10 mouse cellular contexts compared by ENCODE assay signal in genomic region chrX:128576269-128576871, GRCm38 (mm10).
DNase-seq lines count a peak whose midpoint lies in the region; ATAC-seq and TF ChIP-seq lines count a peak whose summit lies in the region.
"Had no signal": no experiment of that assay in that cellular context is flagged by ENCODE, and none has a peak within 500 bp of the region (broad histone marks: within the 10 kb centered on the region; RNA-seq: fewer than 3 reads in every experiment).

No protein-coding gene starts in this region.

- ATAC-seq in kidney, postnatal 0 days (replicated peaks; ENCODE audit: low FRiP score, low read depth): no peak
- no peak; the same call in 1 of the 2 replicates for ATAC-seq in kidney, embryonic 14.5 days (ENCODE audit: low FRiP score, low TSS enrichment)
- ATAC-seq in forebrain, embryonic 11.5 days (replicated peaks; ENCODE audit: low FRiP score): peak; percentile 92
- peak; percentile 94 for ATAC-seq in midbrain, embryonic 15.5 days (replicated peaks)

- no peak overlapping the region for H3K27ac ChIP-seq in kidney, postnatal 0 days
- H3K27ac ChIP-seq in kidney, embryonic 14.5 days (ENCODE audit: low read depth, low read length): no peak overlapping the region
- H3K27ac ChIP-seq in forebrain, embryonic 11.5 days (ENCODE audit: low read depth, low read length): no peak overlapping the region
- peak overlapping the region; percentile 55 for H3K27ac ChIP-seq in midbrain, embryonic 15.5 days
- H3K27ac ChIP-seq: limb, embryonic 13.5 days had no signal

- no peaks in the 10 kb centered on the region for H3K27me3 ChIP-seq in kidney, postnatal 0 days (ENCODE audit: insufficient read depth, low read length)
- no peaks in the 10 kb centered on the region for H3K27me3 ChIP-seq in kidney, embryonic 14.5 days (ENCODE audit: control insufficient read depth, insufficient read depth, low read length)
- no peaks in the 10 kb centered on the region for H3K27me3 ChIP-seq in forebrain, embryonic 11.5 days (ENCODE audit: control insufficient read depth, insufficient read depth, low read length)
- H3K27me3 ChIP-seq in midbrain, embryonic 15.5 days (replicated peaks): no peaks in the 10 kb centered on the region
- H3K27me3 ChIP-seq: limb, embryonic 13.5 days had no signal

- no peak overlapping the region for H3K4me2 ChIP-seq in kidney, postnatal 0 days (ENCODE audit: low read length)
- H3K4me2 ChIP-seq in kidney, embryonic 14.5 days (replicated peaks; ENCODE audit: low read depth, low read length): no peak overlapping the region
- no peak overlapping the region for H3K4me2 ChIP-seq in forebrain, embryonic 11.5 days (ENCODE audit: low read depth, low read length, severe bottlenecking)
- H3K4me2 ChIP-seq in midbrain, embryonic 15.5 days: no peak overlapping the region
- H3K4me2 ChIP-seq: limb, embryonic 13.5 days had no signal

- peak; percentile 68 for DNase-seq in kidney, postnatal 0 days (ENCODE audit: low spot score)
- peak; percentile 5 for DNase-seq in MEL-GATA-1-ER (ENCODE audit: extremely low read depth, low read depth)
- DNase-seq in forebrain, embryonic 11.5 days (ENCODE audit: low spot score): no peak
- no peak for DNase-seq in thymus, postnatal 10 days (ENCODE audit: low spot score in 2 of 2)
- DNase-seq in spleen, adult 12 weeks (ENCODE audit: low spot score): no peak
- DNase-seq in right cerebral cortex, postnatal 25 days: no peak
- DNase-seq: right cerebral cortex, postnatal 4 days had no signal

- H3K9me3 ChIP-seq in kidney, postnatal 0 days (replicated peaks; ENCODE audit: low read length): no peaks in the 10 kb centered on the region
- H3K9me3 ChIP-seq in kidney, embryonic 14.5 days (ENCODE audit: control insufficient read depth, low read length): no peaks in the 10 kb centered on the region
- H3K9me3 ChIP-seq in forebrain, embryonic 11.5 days (ENCODE audit: control insufficient read depth, low read length): no peaks in the 10 kb centered on the region
- no peaks in the 10 kb centered on the region for H3K9me3 ChIP-seq in midbrain, embryonic 15.5 days
- H3K9me3 ChIP-seq: limb, embryonic 13.5 days had no signal

- peak; percentile 64 for TF ChIP-seq CTCF in kidney, postnatal 0 days (IDR thresholded peaks at IDR 0.05; ENCODE audit: low read depth)

- WGBS in kidney, postnatal 0 days: 11% methylated on average over 5 of the region's 5 CpGs
- 20% methylated on average over 5 of the region's 5 CpGs for WGBS in kidney, embryonic 14.5 days
- 8% methylated on average over 5 of the region's 5 CpGs for WGBS in forebrain, embryonic 11.5 days
- WGBS in midbrain, embryonic 15.5 days: 16% methylated on average over 5 of the region's 5 CpGs

- H3K9ac ChIP-seq in kidney, postnatal 0 days (ENCODE audit: low read depth, low read length): no peak overlapping the region
- H3K9ac ChIP-seq in kidney, embryonic 14.5 days (ENCODE audit: low read depth, low read length): no peak overlapping the region
- H3K9ac ChIP-seq in forebrain, embryonic 11.5 days (ENCODE audit: low read length): no peak overlapping the region
- H3K9ac ChIP-seq in midbrain, embryonic 15.5 days: no peak overlapping the region
- H3K9ac ChIP-seq: limb, embryonic 13.5 days had no signal

- no peaks in the 10 kb centered on the region for H3K36me3 ChIP-seq in kidney, postnatal 0 days (ENCODE audit: insufficient read depth, low read length)
- H3K36me3 ChIP-seq in kidney, embryonic 14.5 days (ENCODE audit: control insufficient read depth, insufficient read depth, low read length): no peaks in the 10 kb centered on the region
- no peaks in the 10 kb centered on the region for H3K36me3 ChIP-seq in forebrain, embryonic 11.5 days (ENCODE audit: control insufficient read depth, insufficient read depth, low read length)
- no peaks in the 10 kb centered on the region for H3K36me3 ChIP-seq in midbrain, embryonic 15.5 days (replicated peaks)
- H3K36me3 ChIP-seq: limb, embryonic 13.5 days had no signal

- no peaks in the 10 kb centered on the region for H3K4me1 ChIP-seq in kidney, postnatal 0 days (replicated peaks; ENCODE audit: insufficient read depth, low read length)
- no peaks in the 10 kb centered on the region for H3K4me1 ChIP-seq in kidney, embryonic 14.5 days (ENCODE audit: control insufficient read depth, insufficient read depth, low read length)
- H3K4me1 ChIP-seq in forebrain, embryonic 11.5 days (replicated peaks; ENCODE audit: control insufficient read depth, insufficient read depth, low read length): no peaks in the 10 kb centered on the region
- peaks cover 6% of the 10 kb centered on the region; the same call in 1 of the 2 replicates for H3K4me1 ChIP-seq in midbrain, embryonic 15.5 days
- H3K4me1 ChIP-seq: limb, embryonic 13.5 days had no signal

- H3K4me3 ChIP-seq in kidney, postnatal 0 days (replicated peaks; ENCODE audit: low read depth, low read length): no peak overlapping the region
- no peak overlapping the region for H3K4me3 ChIP-seq in kidney, embryonic 14.5 days (ENCODE audit: low read length)
- H3K4me3 ChIP-seq in forebrain, embryonic 11.5 days (ENCODE audit: low read depth, low read length): no peak overlapping the region
- H3K4me3 ChIP-seq in midbrain, embryonic 15.5 days: no peak overlapping the region
- H3K4me3 ChIP-seq: limb, embryonic 13.5 days had no signal

Comparison
In these comparisons a context has a peak if more than half of its experiments do, and no peak if none do; other contexts are left out.
1. ATAC-seq: peak in forebrain, embryonic 11.5 days (single experiment) and midbrain, embryonic 15.5 days (single experiment); none in kidney, postnatal 0 days (single experiment) and kidney, embryonic 14.5 days (single experiment).
2. DNase-seq: peak in kidney, postnatal 0 days (single experiment) and MEL-GATA-1-ER (single experiment); none in forebrain, embryonic 11.5 days (single experiment), thymus, postnatal 10 days (0 of 2), spleen, adult 12 weeks (single experiment) and right cerebral cortex, postnatal 25 days (single experiment).